Mouse (Mus musculus) lung, adult 2 months (tissue): ENCODE measurements around the gene Unc13b.

Experiments
- CTCF ChIP-seq: fragments of 200-500 bp; IDR thresholded peaks from 2 replicates; pipeline ENCODE4 v1.5.1; 2011; ENCODE audit warnings: mild to moderate bottlenecking, low read length, control low read depth; ENCODE audit not compliant: insufficient read depth
- POLR2A ChIP-seq: fragments of 200-500 bp; IDR thresholded peaks from 2 replicates; pipeline ENCODE4 v1.6.1; 2011; ENCODE audit warnings: low read depth, mild to moderate bottlenecking, control low read depth, low read length, borderline replicate concordance; ENCODE audit errors: extremely low read depth

GRCm38 (mm10) chr4:43047231-43047630 is 11.5 kb upstream of the Unc13b start:
- TF ChIP-seq CTCF (peak; percentile 38; the same call in 1 of the 2 replicates), POLR2A (no peak)
